ENCODE assay signal across 31 mouse cellular contexts in the genomic region with DNA sequence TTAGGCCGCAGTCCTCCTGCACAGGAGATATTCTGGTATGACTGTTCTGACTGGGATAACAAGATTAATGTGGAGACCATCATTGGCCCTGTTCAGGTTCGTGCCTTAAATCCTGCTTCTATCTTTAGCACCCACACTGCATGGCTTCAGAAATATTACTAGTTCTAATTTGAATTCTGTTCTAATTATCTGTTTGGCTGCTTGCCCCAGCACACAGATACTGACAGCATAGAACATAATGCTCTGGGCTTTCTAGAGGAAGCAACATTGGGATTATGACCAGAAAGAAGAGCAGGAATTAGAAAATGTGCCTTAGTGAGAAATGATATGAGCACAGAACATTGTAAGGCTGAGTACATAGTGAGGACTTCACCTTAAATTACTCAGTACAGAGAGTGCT. TPM values are rescaled to one million over a fixed set of nuclear protein-coding genes. Genes with fewer than 3 reads are reported as not detected.
A peak's percentile ranks its signal among the peaks of the same experiment; 100 is the strongest.
DNase-seq lines count a peak whose midpoint lies in the region; ATAC-seq lines count a peak whose summit lies in the region.
"Had no signal": no experiment of that assay in that cellular context is flagged by ENCODE, and none has a peak within 500 bp of the region (broad histone marks: within the 10 kb centered on the region; RNA-seq: fewer than 3 reads in every experiment).

No protein-coding gene starts in this region.

- peak overlapping the region; percentile 40; the same call in 1 of the 2 replicates for H3K27ac ChIP-seq in heart, embryonic 16.5 days (ENCODE audit: low read length)
- no peak overlapping the region for H3K27ac ChIP-seq in kidney, embryonic 16.5 days (ENCODE audit: low read length)
- H3K27ac ChIP-seq: embryonic facial prominence, embryonic 13.5 days; forebrain, embryonic 10.5 days; forebrain, embryonic 15.5 days; heart, adult 2 months; hindbrain, postnatal 0 days; intestine, embryonic 15.5 days; kidney, postnatal 0 days; left cerebral cortex, adult 2 months; limb, embryonic 13.5 days; midbrain, embryonic 12.5 days; neural tube, embryonic 12.5 days; stomach, postnatal 0 days had no signal

- peak; percentile 68 for DNase-seq in cerebellum, adult 9-10 months
- no peak for DNase-seq in cerebellum, postnatal 4 days (ENCODE audit: low spot score in 2 of 2)
- DNase-seq in heart, adult 9 months (ENCODE audit: low spot score in 2 of 2) = no peak
- peak; percentile 35 for DNase-seq in brain, adult 2 months (ENCODE audit: low read depth, low spot score)
- DNase-seq in layer of hippocampus, adult 9-10 months (ENCODE audit: low spot score) = peak; percentile 22
- DNase-seq: adrenal gland, postnatal 25 days; gastrocnemius, postnatal 25 days; heart, adult 2 months; kidney, adult 2 months; kidney, postnatal 4 days; lung, postnatal 36 days; right cerebral cortex, adult 18-20 months; right cerebral cortex, postnatal 4 days; thymus, adult 2 months; thymus, postnatal 36 days had no signal

- H3K4me3 ChIP-seq in heart, embryonic 16.5 days (ENCODE audit: low read length) = no peak overlapping the region
- H3K4me3 ChIP-seq in kidney, embryonic 16.5 days (ENCODE audit: low read length) = no peak overlapping the region
- H3K4me3 ChIP-seq: embryonic facial prominence, embryonic 13.5 days; forebrain, embryonic 10.5 days; forebrain, embryonic 15.5 days; heart, adult 2 months; intestine, embryonic 15.5 days; left cerebral cortex, adult 2 months; limb, embryonic 13.5 days; midbrain, embryonic 12.5 days; myocyte; neural tube, embryonic 12.5 days had no signal

- no peak for ATAC-seq in heart, embryonic 16.5 days (replicated peaks; ENCODE audit: extremely low read depth, insufficient read depth, low FRiP score)
- no peak for ATAC-seq in kidney, embryonic 16.5 days (ENCODE audit: low FRiP score, low TSS enrichment)
- ATAC-seq: CD4-positive, CD25-positive, alpha-beta regulatory T cell, adult 4 months; forebrain, embryonic 15.5 days; hindbrain, postnatal 0 days; intestine, embryonic 15.5 days had no signal

- H3K9ac ChIP-seq in heart, embryonic 16.5 days (ENCODE audit: low read length) = no peak overlapping the region
- H3K9ac ChIP-seq in kidney, embryonic 16.5 days (replicated peaks; ENCODE audit: low read length) = no peak overlapping the region
- H3K9ac ChIP-seq: embryonic facial prominence, embryonic 13.5 days; forebrain, embryonic 15.5 days; intestine, embryonic 15.5 days; limb, embryonic 13.5 days; midbrain, embryonic 12.5 days; neural tube, embryonic 12.5 days had no signal

- no peaks in the 10 kb centered on the region for H3K27me3 ChIP-seq in heart, embryonic 16.5 days (ENCODE audit: control insufficient read depth, insufficient read depth, low read length)
- H3K27me3 ChIP-seq in kidney, embryonic 16.5 days (ENCODE audit: insufficient read depth, low read length) = no peaks in the 10 kb centered on the region
- H3K27me3 ChIP-seq: embryonic facial prominence, embryonic 13.5 days; forebrain, embryonic 15.5 days; intestine, embryonic 15.5 days; limb, embryonic 13.5 days; midbrain, embryonic 12.5 days; neural tube, embryonic 12.5 days had no signal

- H3K9me3 ChIP-seq in heart, embryonic 16.5 days (replicated peaks; ENCODE audit: control insufficient read depth, low read length) = no peaks in the 10 kb centered on the region
- H3K9me3 ChIP-seq in kidney, embryonic 16.5 days (ENCODE audit: low read length) = no peaks in the 10 kb centered on the region
- H3K9me3 ChIP-seq: embryonic facial prominence, embryonic 13.5 days; forebrain, embryonic 10.5 days; forebrain, embryonic 15.5 days; intestine, embryonic 15.5 days; limb, embryonic 13.5 days; midbrain, embryonic 12.5 days; neural tube, embryonic 12.5 days had no signal

- peaks cover 2% of the 10 kb centered on the region; the same call in 1 of the 2 replicates for H3K36me3 ChIP-seq in heart, embryonic 16.5 days (ENCODE audit: control insufficient read depth, insufficient read depth)
- H3K36me3 ChIP-seq in kidney, embryonic 16.5 days (ENCODE audit: insufficient read depth, low read length) = peaks cover 4% of the 10 kb centered on the region; the same call in 1 of the 2 replicates
- H3K36me3 ChIP-seq: forebrain, embryonic 15.5 days had no signal

- 46% methylated on average over 2 of the region's 2 CpGs for WGBS in heart, embryonic 16.5 days
- 89% methylated on average over 2 of the region's 2 CpGs for WGBS in kidney, embryonic 16.5 days

- peaks cover 11% of the 10 kb centered on the region; the same call in 1 of the 2 replicates for H3K4me1 ChIP-seq in heart, embryonic 16.5 days (ENCODE audit: control insufficient read depth, insufficient read depth, low read length)
- H3K4me1 ChIP-seq in kidney, embryonic 16.5 days (ENCODE audit: insufficient read depth, low read length) = no peaks in the 10 kb centered on the region
- H3K4me1 ChIP-seq: embryonic facial prominence, embryonic 13.5 days; forebrain, embryonic 10.5 days; forebrain, embryonic 15.5 days; intestine, embryonic 15.5 days; limb, embryonic 13.5 days; midbrain, embryonic 12.5 days; neural tube, embryonic 12.5 days had no signal

- no peak overlapping the region; the same call in 1 of the 2 replicates for H3K4me2 ChIP-seq in heart, embryonic 16.5 days (ENCODE audit: low read depth, low read length)
- no peak overlapping the region for H3K4me2 ChIP-seq in kidney, embryonic 16.5 days (replicated peaks; ENCODE audit: low read depth, low read length)
- H3K4me2 ChIP-seq: embryonic facial prominence, embryonic 13.5 days; forebrain, embryonic 15.5 days; intestine, embryonic 15.5 days; limb, embryonic 13.5 days; liver, embryonic 11.5 days; midbrain, embryonic 12.5 days; neural tube, embryonic 12.5 days had no signal

RNA-seq across cellular contexts. Expression of a gene that starts 14.2 kb away (rescaled TPM):
- 4.0 and 5.4 TPM in 2 replicates for polyA plus RNA-seq in heart, embryonic 16.5 days (2015; fragmentation: Nextera tagmentation; extraction: Ambion mirVana)
- polyA plus RNA-seq in kidney, embryonic 16.5 days (2015; fragmentation: Nextera tagmentation; extraction: Ambion mirVana) = 9.7 and 10.4 TPM in 2 replicates

RNA-seq across cellular contexts. Expression of a gene that starts 14.2 kb away (rescaled TPM):
- polyA plus RNA-seq in heart, embryonic 16.5 days (2015; fragmentation: Nextera tagmentation; extraction: Ambion mirVana) = 52.4 and 61.5 TPM in 2 replicates
- 91.6 and 93.9 TPM in 2 replicates for polyA plus RNA-seq in kidney, embryonic 16.5 days (2015; fragmentation: Nextera tagmentation; extraction: Ambion mirVana)

RNA-seq across cellular contexts. Expression of a gene that starts 26.4 kb away (rescaled TPM):
- 18.5 and 21.1 TPM in 2 replicates for polyA plus RNA-seq in heart, embryonic 16.5 days (2015; fragmentation: Nextera tagmentation; extraction: Ambion mirVana)
- polyA plus RNA-seq in kidney, embryonic 16.5 days (2015; fragmentation: Nextera tagmentation; extraction: Ambion mirVana) = 33.7 and 34.0 TPM in 2 replicates

Comparison
In these comparisons a context has a peak if more than half of its experiments do, and no peak if none do; other contexts are left out.
1. DNase-seq: peak in cerebellum, adult 9-10 months (single experiment), brain, adult 2 months (single experiment) and layer of hippocampus, adult 9-10 months (single experiment); none in cerebellum, postnatal 4 days (0 of 2) and heart, adult 9 months (0 of 2).